10 mouse cellular contexts compared by ENCODE assay signal in the genomic region with DNA sequence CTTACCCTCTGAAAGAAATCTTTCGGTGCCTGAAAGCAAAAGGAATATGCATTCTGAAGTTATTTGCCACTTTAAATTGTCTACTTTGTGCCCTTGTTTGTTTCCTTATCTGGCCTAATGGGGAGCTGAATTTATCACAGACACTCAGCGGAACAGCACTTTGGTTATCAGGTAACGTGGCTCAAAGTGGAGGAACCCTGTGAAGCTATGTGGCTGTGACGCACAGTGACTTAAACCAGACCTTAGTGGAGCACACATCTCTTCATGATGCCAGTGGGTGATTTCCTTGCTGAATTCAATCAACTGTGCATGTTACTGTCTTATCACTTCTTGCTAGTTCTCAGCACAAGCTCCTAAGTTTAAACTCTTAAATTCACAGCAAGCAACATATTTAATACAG.
"Had no signal": no experiment of that assay in that cellular context is flagged by ENCODE, and none has a peak within 500 bp of the region (broad histone marks: within the 10 kb centered on the region; RNA-seq: fewer than 3 reads in every experiment).

No protein-coding gene starts in this region.

- H3K9ac ChIP-seq: liver, embryonic 14.5 days; midbrain, embryonic 13.5 days had no signal

- H3K4me2 ChIP-seq: midbrain, embryonic 13.5 days had no signal

- H3K4me3 ChIP-seq: left cerebral cortex, adult 2 months; limb, embryonic 10.5 days; midbrain, embryonic 13.5 days had no signal

- ATAC-seq: midbrain, embryonic 13.5 days had no signal

- H3K27me3 ChIP-seq: midbrain, embryonic 13.5 days had no signal

- H3K27ac ChIP-seq: left cerebral cortex, adult 2 months; limb, embryonic 10.5 days; liver, embryonic 14.5 days; macrophage; midbrain, embryonic 13.5 days had no signal

- H3K9me3 ChIP-seq: limb, embryonic 10.5 days; midbrain, embryonic 13.5 days had no signal

- DNase-seq: kidney, postnatal 25 days; lung, adult 2 months; lung, postnatal 10 days; right cerebral cortex, postnatal 14 days; thymus, postnatal 36 days had no signal

- H3K36me3 ChIP-seq: limb, embryonic 10.5 days; midbrain, embryonic 13.5 days had no signal

- H3K4me1 ChIP-seq: limb, embryonic 10.5 days; midbrain, embryonic 13.5 days had no signal
